Mouse (Mus musculus) liver, embryonic 14.5 days (tissue): Measurements from ENCODE around the gene Fgfr2. TPM values are rescaled to one million over a fixed set of nuclear protein-coding genes. Genes with fewer than 3 reads are reported as not detected.

Experiments
- ATAC-seq: fragments of 200-750 bp; cut with Nextera tagmentation; 2 replicates; pipeline ENCODE4 v1.8.0; 2017; ENCODE audit warnings: moderate number of reproducible peaks, mild to moderate bottlenecking, moderate library complexity; ENCODE audit not compliant: insufficient read depth
- DNase-seq, 3 experiments: peaks; one replicate each; pipeline ENCODE4 v3.0.0-alpha.2; 2012 to 2013; ENCODE audit warnings: low read depth in 3 of 3, low spot score in 3 of 3
- H3K27ac ChIP-seq: fragments of 300-500 bp; sonication (generic); 2 replicates; pipeline ENCODE4 v1.5.1; 2014; ENCODE audit warnings: moderate library complexity, mild to moderate bottlenecking, control low read depth, inconsistent platforms
- H3K27me3 ChIP-seq: fragments of 300-500 bp; sonication (generic); 2 replicates; pipeline ENCODE4 v1.6.1; 2014; ENCODE audit warnings: mild to moderate bottlenecking, low read length, moderate library complexity; ENCODE audit not compliant: control insufficient read depth, insufficient read depth
- H3K36me3 ChIP-seq: fragments of 300-500 bp; sonication (generic); replicated peaks from 2 replicates; pipeline ENCODE4 v1.6.1; 2014; ENCODE audit warnings: low read depth; ENCODE audit not compliant: control insufficient read depth, insufficient read depth
- H3K4me1 ChIP-seq, 2 experiments: fragments of 200-500 bp in 1 of 2; fragments of 300-500 bp in 1 of 2; sonication (generic) in 1 of 2; replicated peaks; 2 replicates each; pipeline ENCODE4 v1.6.1; 2012 to 2014; ENCODE audit warnings: antibody characterized with exemption in 1 of 2, inconsistent platforms in 1 of 2, low read length in 1 of 2; ENCODE audit not compliant: control insufficient read depth in 2 of 2, insufficient read depth in 2 of 2
- H3K4me2 ChIP-seq: fragments of 300-500 bp; sonication (generic); 2 replicates; pipeline ENCODE4 v1.6.1; 2014; ENCODE audit warnings: low read depth, mild to moderate bottlenecking, control low read depth, moderate library complexity
- H3K4me3 ChIP-seq, 2 experiments: fragments of 200-500 bp in 1 of 2; fragments of 300-500 bp in 1 of 2; sonication (generic) in 1 of 2; 2 replicates each; pipeline ENCODE4 v1.5.1; 2012 to 2014; ENCODE audit warnings: low read depth in 2 of 2, low read length in 2 of 2, mild to moderate bottlenecking in 2 of 2, control low read depth in 1 of 2, inconsistent platforms in 1 of 2, moderate library complexity in 1 of 2; ENCODE audit not compliant: insufficient read depth in 1 of 2
- H3K9ac ChIP-seq: fragments of 300-500 bp; sonication (generic); replicated peaks from 2 replicates; pipeline ENCODE4 v1.6.1; 2014; ENCODE audit warnings: mild to moderate bottlenecking, control low read depth, moderate library complexity
- H3K9me3 ChIP-seq: fragments of 300-500 bp; sonication (generic); 2 replicates; pipeline ENCODE4 v1.6.1; 2016; ENCODE audit warnings: low read length, mixed read lengths; ENCODE audit not compliant: control insufficient read depth
- CTCF ChIP-seq: IDR thresholded peaks from 2 replicates; pipeline ENCODE4 v1.5.1; 2016; ENCODE audit warnings: antibody characterized with exemption, low read depth, control low read depth
- EP300 ChIP-seq: IDR thresholded peaks from 2 replicates; pipeline ENCODE4 v1.6.1; 2016; ENCODE audit warnings: antibody characterized with exemption, low read depth
- WGBS: fragments of 180-500 bp; shearing (Covaris S2); extraction: QIAGEN DNeasy Blood & Tissue Kit; methylation state at CpG from one replicate; pipeline ENCODE4 v1.1.7; 2014; ENCODE audit not compliant: insufficient replicate concordance; 5-methylcytosine and 5-hydroxymethylcytosine counted together
- polyA plus RNA-seq, 2 experiments: library from polyadenylated mRNA; depleted of rRNA in 1 of 2; stranded (reverse) in 1 of 2; unstranded in 1 of 2; fragments of >200 nt; fragmentation: Nextera tagmentation in 1 of 2; extraction: Ambion mirVana in 1 of 2; gene quantifications; 2 replicates each; pipeline versions ENCODE4 v1.2.1 to v1.2.3; 2012 to 2014

Gene Fgfr2
- polyA plus RNA-seq, 2 experiments = 7.9 to 8.8 TPM

DNA sequence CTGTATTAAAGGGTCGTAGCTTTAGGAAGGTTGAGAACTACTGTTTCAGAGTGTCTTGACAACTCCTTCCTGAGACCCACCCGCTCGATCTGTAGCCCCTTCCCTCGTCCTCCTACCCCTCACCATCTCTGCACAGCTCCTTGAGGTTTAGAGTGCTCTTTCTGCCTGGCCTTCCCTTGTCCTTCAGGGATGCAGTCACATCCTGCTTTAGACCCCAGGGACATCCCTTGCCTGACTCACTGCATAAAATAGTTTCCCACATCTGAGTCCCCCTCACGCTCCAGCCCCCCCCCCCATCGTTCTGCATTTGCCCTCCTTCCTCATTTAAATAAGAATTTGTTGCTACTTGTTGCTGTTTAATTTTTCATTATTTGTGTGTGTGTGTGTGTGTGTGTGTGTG is 2156.3 kb downstream of the Fgfr2 start:
- Histone ChIP-seq H3K27ac (no peak overlapping the region), H3K27me3 (no peaks in the 10 kb centered on the region), H3K4me3 (no peak overlapping the region), H3K4me1 (0 out of 4 replicates have a peak, but pooled peaks cover 0 to 1% of the 10 kb centered on the region in 2 experiments), H3K4me2 (no peak overlapping the region), H3K36me3 (no peaks in the 10 kb centered on the region), H3K9me3 (no peaks in the 10 kb centered on the region), H3K9ac (no peak overlapping the region)
- WGBS = 45% methylated on average over 6 of the region's 6 CpGs
- TF ChIP-seq EP300 (no peak), CTCF (no peak)
- no peak for DNase-seq
- no peak for ATAC-seq

- Histone ChIP-seq H3K4me2 (no peak overlapping the region), H3K9me3 (no peaks in the 10 kb centered on the region), H3K27me3 (no peaks in the 10 kb centered on the region), H3K4me1 (0 out of 4 replicates have a peak, but pooled peaks cover 0 to 1% of the 10 kb centered on the region in 2 experiments), H3K4me3 (no peak overlapping the region), H3K27ac (no peak overlapping the region), H3K36me3 (no peaks in the 10 kb centered on the region), H3K9ac (no peak overlapping the region)
- no peak for TF ChIP-seq EP300
- no peak for TF ChIP-seq CTCF
- ATAC-seq (no peak), DNase-seq (no peak)
- WGBS = 63% methylated on average over 5 of the region's 5 CpGs
Observed at GRCm38 (mm10) chr7:130966451-130966850, 2156.7 kb downstream of the Fgfr2 start.

DNA sequence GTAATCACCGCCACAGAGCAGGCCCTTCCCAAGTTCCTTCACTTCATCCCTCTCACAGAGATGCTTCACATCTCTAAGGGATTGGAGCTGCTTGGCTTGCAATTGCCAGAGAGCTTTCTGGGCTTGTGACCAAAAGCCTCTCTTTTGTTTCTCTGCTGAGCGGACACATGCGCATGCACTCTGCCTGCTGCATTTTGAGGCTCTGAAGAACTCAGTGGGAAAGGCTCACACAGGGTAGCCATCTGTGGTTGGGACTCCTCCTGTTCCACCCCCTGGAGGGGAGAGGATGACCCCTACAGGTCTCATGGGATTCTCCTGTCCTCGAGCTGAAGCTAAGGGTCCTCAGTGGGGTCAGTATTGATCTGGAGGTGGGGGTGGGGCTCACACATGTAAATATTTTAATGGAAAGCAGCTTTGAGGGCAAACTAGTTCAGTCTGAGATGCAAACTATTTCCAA is 2157.2 kb downstream of the Fgfr2 start:
- ATAC-seq = no peak
- H3K9me3 ChIP-seq = no peaks in the 10 kb centered on the region
- H3K9ac ChIP-seq = no peak overlapping the region
- no peak overlapping the region for H3K27ac ChIP-seq
- H3K36me3 ChIP-seq = no peaks in the 10 kb centered on the region
- H3K4me2 ChIP-seq = no peak overlapping the region
- WGBS = 69% methylated on average over 4 of the region's 4 CpGs
- H3K4me1 ChIP-seq = 0 out of 4 replicates have a peak, but pooled peaks cover 0 to 1% of the 10 kb centered on the region in 2 experiments
- no peak for TF ChIP-seq CTCF
- TF ChIP-seq EP300 = no peak
- no peak for DNase-seq
- no peaks in the 10 kb centered on the region for H3K27me3 ChIP-seq
- no peak overlapping the region for H3K4me3 ChIP-seq

- no peak for ATAC-seq
- Histone ChIP-seq H3K4me2 (no peak overlapping the region), H3K36me3 (no peaks in the 10 kb centered on the region), H3K9ac (no peak overlapping the region), H3K4me1 (0 out of 4 replicates have a peak, but pooled peaks cover 0 to 1% of the 10 kb centered on the region in 2 experiments), H3K27me3 (no peaks in the 10 kb centered on the region), H3K9me3 (no peaks in the 10 kb centered on the region), H3K4me3 (no peak overlapping the region), H3K27ac (no peak overlapping the region)
- no peak for DNase-seq
- TF ChIP-seq CTCF = no peak
- TF ChIP-seq EP300 = no peak
- 56% methylated on average over 4 of the region's 4 CpGs for WGBS
Observed at GRCm38 (mm10) chr7:130965396-130965795, 2157.8 kb downstream of the Fgfr2 start.

GRCm38 (mm10) chr7:130964686-130965085 is 2158.5 kb downstream of the Fgfr2 start:
- Histone ChIP-seq H3K27me3 (no peaks in the 10 kb centered on the region), H3K4me2 (no peak overlapping the region), H3K4me1 (0 out of 4 replicates have a peak, but pooled peaks cover 0 to 1% of the 10 kb centered on the region in 2 experiments), H3K9me3 (no peaks in the 10 kb centered on the region), H3K36me3 (no peaks in the 10 kb centered on the region), H3K9ac (no peak overlapping the region), H3K4me3 (no peak overlapping the region), H3K27ac (no peak overlapping the region)
- TF ChIP-seq CTCF = no peak
- TF ChIP-seq EP300 = no peak
- DNase-seq (no peak), ATAC-seq (no peak)
- WGBS = 35% methylated on average over 5 of the region's 5 CpGs
